Mouse (Mus musculus) spleen, adult 2 months (tissue): ENCODE results near the gene Rubcn.

Experiments used
- CTCF ChIP-seq: fragments of 200-500 bp; IDR thresholded peaks from 2 replicates; pipeline ENCODE4 v1.5.1; 2011; ENCODE audit warnings: mild to moderate bottlenecking, inconsistent platforms; ENCODE audit not compliant: insufficient read depth, insufficient read length, insufficient replicate concordance; ENCODE audit errors: extremely low read depth
- POLR2A ChIP-seq: fragments of 200-500 bp; IDR thresholded peaks from 2 replicates; pipeline ENCODE4 v1.6.1; 2011; ENCODE audit warnings: low read depth, low read length, inconsistent platforms

- TF ChIP-seq CTCF, result no peak
- no peak for TF ChIP-seq POLR2A
These were observed 1.7 kb upstream of the Rubcn start for GRCm38 (mm10) chr16:32878972-32879926.
